Mouse (Mus musculus) stomach, postnatal 0 days (tissue): ENCODE results near the gene Arntl.

Source experiments
- CTCF ChIP-seq: IDR thresholded peaks from 2 replicates; pipeline ENCODE4 v1.5.1; 2016; ENCODE audit warnings: antibody characterized with exemption, low read depth, mild to moderate bottlenecking, moderate library complexity
- EP300 ChIP-seq: optimal IDR thresholded peaks from 2 replicates; pipeline ENCODE3; 2016; ENCODE audit warnings: antibody characterized with exemption

GRCm38 (mm10) chr7:113261690-113262089, 54.4 kb downstream of the Arntl start:
- TF ChIP-seq CTCF = no peak
- TF ChIP-seq EP300 = no peak
